Mouse (Mus musculus): ENCODE measurements at regions not wholly inside any gene's neighbourhood (a gene's known extent, or its start where the extent isn't known, plus 50 kb on each side); places are given as distances from the start of the nearest gene placed in this dataset.

- no peak for DNase-seq
Observed at GRCm38 (mm10) chr12:69451110-69451509, 78.9 kb upstream of the Gm9887 start.

DNA sequence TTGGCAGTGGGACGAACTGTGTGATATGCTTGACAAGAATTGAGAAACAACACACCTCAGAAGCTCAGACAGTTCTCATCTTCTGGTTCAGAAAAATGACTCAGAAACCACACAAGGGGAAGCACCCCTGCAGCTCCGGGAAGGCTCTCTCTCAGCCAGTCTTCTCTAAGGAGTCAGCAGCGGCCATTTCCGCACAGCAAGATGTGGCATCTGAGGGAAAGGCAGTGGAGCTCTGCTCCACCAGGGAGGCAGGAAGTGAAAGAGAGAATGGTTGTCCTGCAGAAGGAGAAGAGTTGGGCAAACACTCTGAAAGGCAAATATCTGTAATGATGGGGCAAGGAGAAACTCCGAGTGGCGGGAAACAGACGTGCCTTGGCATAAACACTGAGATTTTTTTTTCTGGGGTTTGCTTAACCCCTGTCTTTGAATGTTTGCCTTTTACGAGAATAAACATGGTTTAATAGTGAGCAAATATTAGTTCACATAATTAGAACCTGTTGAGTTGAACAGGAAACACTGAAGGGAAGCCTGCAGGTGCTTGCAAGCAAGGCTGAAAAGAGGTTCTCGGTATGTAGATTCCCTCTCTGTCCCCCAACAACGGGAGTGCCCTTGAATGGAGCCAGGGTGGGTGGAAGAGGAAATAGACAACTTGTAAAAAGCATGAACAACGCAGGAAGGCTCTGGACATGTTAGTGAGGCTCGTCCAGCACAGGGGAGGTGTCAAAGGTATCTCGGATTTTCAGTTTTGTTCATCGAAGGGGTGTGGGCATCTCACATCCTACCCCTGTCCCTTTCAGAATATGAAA lies 75.9 kb upstream of the Gm9887 start:
- no peak for DNase-seq

DNA sequence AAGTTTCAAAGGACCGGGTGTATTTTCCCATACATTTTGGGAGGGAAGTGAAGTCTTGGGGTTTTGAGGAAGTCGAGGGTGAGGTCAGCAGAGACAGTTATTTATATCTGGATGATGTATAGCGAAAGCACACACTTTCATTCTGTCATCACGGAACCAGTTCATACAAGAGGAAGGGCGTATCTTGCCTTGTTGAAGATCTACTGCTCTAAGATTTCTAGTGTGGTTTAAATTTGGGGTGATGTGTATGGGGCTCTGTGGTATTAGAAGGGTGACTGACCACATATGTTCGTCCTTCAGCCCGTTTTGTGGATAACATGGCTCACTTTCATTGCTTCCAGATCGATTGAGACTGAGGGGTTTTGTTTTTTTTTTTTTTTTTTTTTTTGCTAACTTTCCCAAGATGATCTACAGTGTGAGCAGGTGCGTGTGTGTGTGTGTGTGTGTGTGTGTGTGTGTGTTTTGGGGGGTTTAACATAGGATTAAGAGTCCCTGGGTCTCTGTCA lies 75.1 kb upstream of the Gm9887 start:
- DNase-seq, result no peak

DNA sequence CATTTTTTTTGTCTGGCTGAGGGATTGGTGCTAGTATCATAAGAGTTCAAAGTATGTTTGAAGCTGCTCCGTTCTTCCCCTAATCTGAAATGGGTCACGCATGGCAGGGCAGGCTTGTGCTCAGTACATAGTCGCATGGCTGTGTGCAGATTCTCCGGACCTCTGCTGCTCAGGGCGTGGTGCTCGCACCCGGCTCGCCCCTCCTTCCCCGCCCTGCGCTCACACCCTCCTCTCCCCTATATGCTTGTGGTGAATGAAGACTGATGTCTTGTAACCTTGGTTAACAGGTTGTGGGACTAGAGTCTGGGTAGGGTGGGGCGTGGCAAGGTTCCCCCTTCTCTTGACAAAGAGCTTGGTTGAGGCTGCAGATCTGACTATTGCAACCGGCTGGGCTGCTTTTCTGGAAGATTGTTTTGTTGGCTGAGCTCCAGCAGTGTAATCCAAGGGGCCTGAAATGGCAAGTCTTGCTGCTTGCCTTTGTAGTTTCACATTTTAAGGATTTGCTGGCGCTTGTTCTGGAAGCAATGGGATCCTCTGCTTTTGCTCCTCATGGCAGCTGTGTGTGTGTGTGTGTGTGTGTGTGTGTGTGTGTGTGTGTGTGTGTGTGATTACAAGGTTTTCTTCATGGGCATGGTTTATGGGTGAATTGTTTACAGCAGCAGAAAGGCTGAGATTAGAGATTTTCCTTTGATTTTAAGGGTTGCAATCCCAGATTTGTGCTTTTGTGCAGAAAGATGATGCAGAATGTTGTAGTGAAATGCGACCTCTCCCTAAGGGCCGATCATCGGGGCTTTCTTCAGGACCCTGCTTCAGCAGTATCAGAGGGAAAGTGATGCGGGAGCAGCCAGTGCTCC lies 74.4 kb upstream of the Gm9887 start:
- DNase-seq, result no peak

DNA sequence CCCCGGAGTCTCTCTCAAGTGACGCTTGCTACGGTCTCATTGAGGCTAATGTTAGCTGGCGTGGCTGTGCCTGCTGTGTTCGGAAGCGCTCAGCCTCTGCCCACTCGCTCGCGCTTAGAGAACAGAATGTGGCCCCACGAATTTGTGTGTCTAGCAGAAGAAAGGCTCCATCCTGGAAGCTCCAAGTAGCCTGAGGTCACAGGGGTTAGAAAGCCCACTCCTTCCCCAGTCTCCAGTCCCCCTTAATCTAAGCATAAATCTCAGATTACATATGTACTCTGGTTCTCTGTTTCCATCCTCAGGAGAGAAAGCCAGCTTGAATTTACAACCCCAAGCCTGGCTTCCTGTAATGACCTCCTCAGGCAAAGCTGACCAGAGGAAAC lies 73.8 kb upstream of the Gm9887 start:
- DNase-seq, result no peak

DNA sequence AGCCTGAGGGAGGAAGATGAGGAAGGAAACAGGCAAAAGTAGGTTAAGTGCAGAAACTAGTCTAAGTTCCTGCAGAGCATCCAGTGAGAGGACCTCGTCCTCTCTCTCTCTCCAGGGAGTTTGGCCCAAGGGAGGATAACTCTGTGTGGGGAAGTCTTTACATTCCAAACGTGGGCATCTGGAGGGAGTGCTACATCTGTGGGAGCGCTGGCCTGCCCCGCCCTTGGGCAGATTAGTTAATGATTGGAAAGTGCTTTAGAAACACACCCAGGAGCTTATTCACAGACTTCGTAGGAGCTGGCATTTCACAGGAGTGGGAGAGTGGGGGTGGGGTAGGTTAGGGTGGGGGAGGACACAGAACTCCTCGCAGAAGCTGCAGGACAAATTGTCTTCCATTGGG lies 70.1 kb upstream of the Gm9887 start:
- DNase-seq, result no peak

GRCm38 (mm10) chr12:69441764-69442163 lies 69.5 kb upstream of the Gm9887 start:
- no peak for DNase-seq

GRCm38 (mm10) chr12:69438271-69438670 lies 66.0 kb upstream of the Gm9887 start:
- DNase-seq, result no peak

DNA sequence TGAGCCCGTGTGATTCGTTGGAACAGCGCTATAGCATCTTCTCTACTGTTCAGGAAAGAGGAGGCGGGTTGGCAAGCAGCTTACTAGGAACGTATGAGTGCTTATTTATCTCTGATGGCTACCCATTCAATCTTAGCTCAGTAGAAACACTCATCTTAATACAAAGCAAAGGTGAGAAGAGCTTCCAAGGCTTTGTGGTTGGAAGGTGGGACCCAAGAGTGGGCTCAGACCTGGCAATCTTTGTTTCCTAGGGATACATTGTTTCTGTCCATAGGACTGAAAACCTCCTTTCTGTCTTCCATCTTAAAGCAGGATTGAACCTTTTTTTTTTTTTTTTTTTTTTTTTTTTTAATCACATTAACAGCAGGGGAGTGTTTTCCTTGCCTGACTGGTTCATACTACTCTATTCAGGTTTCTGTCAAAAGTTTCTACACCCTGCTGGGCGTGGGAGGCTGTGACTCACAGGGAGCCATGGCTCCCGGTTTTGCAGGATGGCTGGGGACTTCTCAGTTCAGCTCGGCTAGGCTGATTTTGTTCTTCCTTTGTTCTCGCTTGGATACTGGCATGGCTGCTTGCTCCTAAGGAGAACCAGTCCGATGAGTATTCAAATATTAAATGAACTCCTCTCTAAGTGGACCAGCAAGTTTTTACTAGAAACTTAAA lies 64.7 kb upstream of the Gm9887 start:
- DNase-seq, result no peak

- DNase-seq, result no peak
Observed at GRCm38 (mm10) chr12:69434315-69434714, 62.1 kb upstream of the Gm9887 start.

- DNase-seq, result no peak
Observed at GRCm38 (mm10) chr12:69432086-69432485, 59.8 kb upstream of the Gm9887 start.

GRCm38 (mm10) chr12:69428108-69428507 lies 55.9 kb upstream of the Gm9887 start:
- DNase-seq, result no peak

GRCm38 (mm10) chr12:69425610-69426009 lies 53.4 kb upstream of the Gm9887 start:
- DNase-seq, result no peak

DNA sequence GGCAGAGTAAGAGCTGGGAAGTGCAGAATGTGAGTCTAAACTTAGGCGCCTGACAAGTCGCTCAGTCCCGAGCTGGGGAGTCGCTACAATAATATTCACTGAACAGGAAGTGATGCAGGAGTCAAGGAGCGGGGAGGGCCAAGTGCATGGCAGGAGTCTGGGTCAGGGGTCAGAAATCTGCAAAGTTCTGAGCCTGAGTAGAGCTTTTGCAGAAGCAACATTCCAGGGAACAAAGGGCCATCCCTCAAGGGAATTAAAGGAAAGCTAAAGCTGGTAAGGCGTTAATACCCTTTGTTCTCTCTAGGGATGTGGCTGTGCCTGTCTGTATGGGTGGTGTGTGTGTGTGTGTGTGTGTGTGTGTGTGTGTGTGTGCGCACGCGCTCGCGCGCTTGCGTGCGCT lies 52.7 kb upstream of the Gm9887 start:
- no peak for DNase-seq
